Mouse (Mus musculus) forebrain, embryonic 10.5 days (tissue): ENCODE data around the gene Zfp704. TPM values are rescaled to one million over a fixed set of nuclear protein-coding genes. Genes with fewer than 3 reads are reported as not detected.

Experiments
- DNase-seq: peaks from one replicate; pipeline ENCODE4 v3.0.0-alpha.2; 2017; ENCODE audit warnings: low spot score; ENCODE audit errors: extremely low spot score
- H3K27ac ChIP-seq: fragments of 300-500 bp; sonication (generic); 2 replicates; pipeline ENCODE4 v1.5.1; 2016; ENCODE audit warnings: mild to moderate bottlenecking
- H3K27me3 ChIP-seq: fragments of 300-500 bp; sonication (generic); 2 replicates; pipeline ENCODE4 v1.6.1; 2016; ENCODE audit warnings: mild to moderate bottlenecking; ENCODE audit not compliant: poor library complexity, severe bottlenecking
- H3K36me3 ChIP-seq: fragments of 300-500 bp; sonication (generic); replicated peaks from 2 replicates; pipeline ENCODE4 v1.6.1; 2016; ENCODE audit warnings: mild to moderate bottlenecking, moderate library complexity
- H3K4me1 ChIP-seq: fragments of 300-500 bp; sonication (generic); 2 replicates; pipeline ENCODE4 v1.6.1; 2016
- H3K4me3 ChIP-seq: fragments of 300-500 bp; sonication (generic); 2 replicates; pipeline ENCODE4 v1.5.1; 2016; ENCODE audit warnings: mild to moderate bottlenecking, moderate library complexity
- H3K9me3 ChIP-seq: fragments of 300-500 bp; sonication (generic); 2 replicates; pipeline ENCODE4 v1.6.1; 2016; ENCODE audit warnings: mild to moderate bottlenecking, moderate library complexity
- WGBS: fragments of 180-500 bp; shearing (Covaris S2); methylation state at CpG from one replicate; pipeline ENCODE4 v1.1.7; 2016; 5-methylcytosine and 5-hydroxymethylcytosine counted together
- polyA plus RNA-seq: library from polyadenylated mRNA; unstranded; fragments of >200 nt; fragmentation: Nextera tagmentation; extraction: Ambion mirVana; gene quantifications from 2 replicates; pipeline ENCODE4 v1.2.1, GENCODE M21; 2016

Gene Zfp704
- 5.6 and 6.6 TPM in 2 replicates for polyA plus RNA-seq

- DNase-seq: peak; percentile 87
- H3K36me3 ChIP-seq: no peaks in the 10 kb centered on the region
- 5% methylated on average over 97 of the region's 97 CpGs for WGBS
Observed at GRCm38 (mm10) chr3:9609581-9610341, at the start of gene Zfp704. TSS of gene Zfp704 (minus strand) at chr3:9610085.

GRCm38 (mm10) chr3:9633036-9634005 is 23.4 kb upstream of the Zfp704 start:
- H3K9me3 ChIP-seq: no peaks in the 10 kb centered on the region
- H3K27me3 ChIP-seq: peaks cover 24% of the 10 kb centered on the region
- no peak overlapping the region for H3K27ac ChIP-seq
- no peak for DNase-seq
- peaks cover 12% of the 10 kb centered on the region for H3K4me1 ChIP-seq
- 89% methylated on average over 10 of the region's 10 CpGs for WGBS
- no peaks in the 10 kb centered on the region for H3K36me3 ChIP-seq
- H3K4me3 ChIP-seq: no peak overlapping the region

More at GRCm38 (mm10) chr3:9609581-9610341, at the start of gene Zfp704:
- H3K9me3 ChIP-seq: no peaks in the 10 kb centered on the region
- H3K27me3 ChIP-seq: peaks cover 20% of the 10 kb centered on the region; the same call in 1 of the 2 replicates
- H3K4me1 ChIP-seq: peaks cover 48% of the 10 kb centered on the region
- peak within 1 kb of the TSS; percentile 88 for H3K4me3 ChIP-seq
- peak within 1 kb of the TSS; percentile 92 for H3K27ac ChIP-seq

- DNase-seq: peak; percentile 44
- no peaks in the 10 kb centered on the region for H3K9me3 ChIP-seq
- no peaks in the 10 kb centered on the region for H3K36me3 ChIP-seq
- 27% methylated on average over 17 of the region's 17 CpGs for WGBS
- H3K4me3 ChIP-seq: peak overlapping the region; percentile 33
- peaks cover 16% of the 10 kb centered on the region for H3K4me1 ChIP-seq
- H3K27me3 ChIP-seq: peaks cover 24% of the 10 kb centered on the region
- H3K27ac ChIP-seq: peak overlapping the region; percentile 79
Observed at GRCm38 (mm10) chr3:9629951-9630350, 20.1 kb upstream of the Zfp704 start.

- Histone ChIP-seq H3K4me3 (no peak overlapping the region), H3K27me3 (peaks cover 24% of the 10 kb centered on the region), H3K4me1 (peaks cover 16% of the 10 kb centered on the region), H3K9me3 (no peaks in the 10 kb centered on the region), H3K36me3 (no peaks in the 10 kb centered on the region), H3K27ac (no peak overlapping the region)
- 90% methylated on average over 4 of the region's 4 CpGs for WGBS
- DNase-seq: no peak
Observed at GRCm38 (mm10) chr3:9628041-9628440, 18.2 kb upstream of the Zfp704 start.

- H3K4me1 ChIP-seq: peaks cover 16% of the 10 kb centered on the region
- no peaks in the 10 kb centered on the region for H3K36me3 ChIP-seq
- no peak overlapping the region for H3K4me3 ChIP-seq
- no peaks in the 10 kb centered on the region for H3K9me3 ChIP-seq
- H3K27ac ChIP-seq: no peak overlapping the region
- H3K27me3 ChIP-seq: peaks cover 24% of the 10 kb centered on the region
- no peak for DNase-seq
- WGBS: 75% methylated on average over 5 of the region's 5 CpGs
Observed at GRCm38 (mm10) chr3:9626149-9626548, 16.3 kb upstream of the Zfp704 start.

- H3K9me3 ChIP-seq: no peaks in the 10 kb centered on the region
- H3K4me1 ChIP-seq: peaks cover 5% of the 10 kb centered on the region
- no peak overlapping the region for H3K4me3 ChIP-seq
- WGBS: 94% methylated on average over 12 of the region's 12 CpGs
- DNase-seq: no peak
- no peaks in the 10 kb centered on the region for H3K36me3 ChIP-seq
- H3K27me3 ChIP-seq: no peaks in the 10 kb centered on the region
- H3K27ac ChIP-seq: no peak overlapping the region
Observed at GRCm38 (mm10) chr3:9620611-9621010, 10.7 kb upstream of the Zfp704 start.

- Histone ChIP-seq H3K36me3 (no peaks in the 10 kb centered on the region), H3K9me3 (no peaks in the 10 kb centered on the region), H3K4me3 (no peak overlapping the region), H3K27ac (no peak overlapping the region), H3K4me1 (peaks cover 6% of the 10 kb centered on the region), H3K27me3 (no peaks in the 10 kb centered on the region)
- 84% methylated on average over 6 of the region's 6 CpGs for WGBS
- DNase-seq: no peak
Observed at GRCm38 (mm10) chr3:9619562-9620275, 9.8 kb upstream of the Zfp704 start.

- DNase-seq: no peak
Observed at GRCm38 (mm10) chr3:9617101-9617500, 7.2 kb upstream of the Zfp704 start.

GRCm38 (mm10) chr3:9614676-9615075 is 4.8 kb upstream of the Zfp704 start:
- no peaks in the 10 kb centered on the region for H3K36me3 ChIP-seq
- H3K27me3 ChIP-seq: peaks cover 12% of the 10 kb centered on the region; the same call in 1 of the 2 replicates
- no peak overlapping the region for H3K27ac ChIP-seq
- no peaks in the 10 kb centered on the region for H3K9me3 ChIP-seq
- H3K4me3 ChIP-seq: no peak overlapping the region
- no peak for DNase-seq
- H3K4me1 ChIP-seq: peaks cover 18% of the 10 kb centered on the region
- 78% methylated on average over 12 of the region's 12 CpGs for WGBS

More at GRCm38 (mm10) chr3:9617101-9617500, 7.2 kb upstream of the Zfp704 start:
- no peaks in the 10 kb centered on the region for H3K9me3 ChIP-seq
- H3K27me3 ChIP-seq: no peaks in the 10 kb centered on the region
- H3K36me3 ChIP-seq: no peaks in the 10 kb centered on the region
- WGBS: 78% methylated on average over 9 of the region's 9 CpGs
- peaks cover 11% of the 10 kb centered on the region for H3K4me1 ChIP-seq
- H3K27ac ChIP-seq: no peak overlapping the region
- no peak overlapping the region for H3K4me3 ChIP-seq

GRCm38 (mm10) chr3:9614011-9614410 is 4.1 kb upstream of the Zfp704 start:
- Histone ChIP-seq H3K36me3 (no peaks in the 10 kb centered on the region), H3K4me3 (no peak overlapping the region), H3K27me3 (peaks cover 12% of the 10 kb centered on the region; the same call in 1 of the 2 replicates), H3K4me1 (peaks cover 18% of the 10 kb centered on the region), H3K27ac (no peak overlapping the region), H3K9me3 (no peaks in the 10 kb centered on the region)
- DNase-seq: no peak
- WGBS: 82% methylated on average over 8 of the region's 8 CpGs

- DNase-seq: no peak
- no peaks in the 10 kb centered on the region for H3K36me3 ChIP-seq
- WGBS: 79% methylated on average over 4 of the region's 4 CpGs
Observed at GRCm38 (mm10) chr3:9611226-9611625, 1.3 kb upstream of the Zfp704 start.

GRCm38 (mm10) chr3:9610426-9610825 is 541 bp upstream of the Zfp704 start:
- Histone ChIP-seq H3K4me3 (peak overlapping the region; percentile 88), H3K27ac (0 out of 2 replicates have a peak overlapping the region, but pooled peaks have one; percentile 92), H3K36me3 (no peaks in the 10 kb centered on the region), H3K9me3 (no peaks in the 10 kb centered on the region), H3K4me1 (peaks cover 46% of the 10 kb centered on the region), H3K27me3 (peaks cover 17% of the 10 kb centered on the region; the same call in 1 of the 2 replicates)
- DNase-seq: no peak
- 84% methylated on average over 2 of the region's 2 CpGs for WGBS

More at GRCm38 (mm10) chr3:9611226-9611625, 1.3 kb upstream of the Zfp704 start:
- Histone ChIP-seq H3K4me3 (no peak overlapping the region), H3K9me3 (no peaks in the 10 kb centered on the region), H3K27ac (no peak overlapping the region), H3K4me1 (peaks cover 38% of the 10 kb centered on the region), H3K27me3 (peaks cover 12% of the 10 kb centered on the region; the same call in 1 of the 2 replicates)
